Mouse (Mus musculus) telencephalon, adult 2 months (tissue): ENCODE results near the gene Emc3.

Experiments used
- DNase-seq: peaks from one replicate; pipeline ENCODE4 v3.0.0-alpha.2; 2011; ENCODE audit warnings: low read depth, low spot score

Emc3 gene

GRCm38 (mm10) chr6:113530932-113531839, at the start of gene Emc3, which contains the start of gene Fancd2:
TSS of gene Emc3 (minus strand) at chr6:113531652.
TSS of gene Fancd2 (plus strand) at chr6:113531682.
- DNase-seq: peak; percentile 58

GRCm38 (mm10) chr6:113579306-113579705, 47.9 kb upstream of the Emc3 start:
- DNase-seq: no peak

GRCm38 (mm10) chr6:113576044-113576443, 44.6 kb upstream of the Emc3 start:
- DNase-seq: peak; percentile 87

DNA sequence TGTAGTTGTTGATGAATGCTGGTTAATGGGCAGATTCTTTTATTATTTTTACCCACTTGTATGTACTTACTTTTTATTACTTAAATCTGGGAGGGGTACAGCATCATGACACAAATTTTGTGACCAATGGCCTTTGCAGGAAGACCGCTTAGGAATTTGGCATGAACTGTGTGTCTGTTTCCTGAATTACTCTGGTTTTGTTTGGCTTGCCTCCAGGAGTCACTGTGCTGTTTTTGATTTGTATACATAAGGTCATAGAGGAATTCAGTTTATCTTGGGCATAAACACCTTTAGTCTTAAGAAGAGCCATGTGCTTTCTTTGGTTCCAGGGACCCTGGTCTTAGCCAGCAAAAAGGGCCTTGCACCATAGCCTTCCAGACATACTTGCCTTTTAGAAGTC, 33.1 kb upstream of the Emc3 start:
- DNase-seq: no peak

- DNase-seq: peak; percentile 59
Observed at GRCm38 (mm10) chr6:113559736-113560135, 28.3 kb upstream of the Emc3 start.

GRCm38 (mm10) chr6:113543906-113544481, 12.5 kb upstream of the Emc3 start:
- DNase-seq: no peak

- DNase-seq: no peak
Observed at GRCm38 (mm10) chr6:113541610-113542009, 10.2 kb upstream of the Emc3 start.

DNA sequence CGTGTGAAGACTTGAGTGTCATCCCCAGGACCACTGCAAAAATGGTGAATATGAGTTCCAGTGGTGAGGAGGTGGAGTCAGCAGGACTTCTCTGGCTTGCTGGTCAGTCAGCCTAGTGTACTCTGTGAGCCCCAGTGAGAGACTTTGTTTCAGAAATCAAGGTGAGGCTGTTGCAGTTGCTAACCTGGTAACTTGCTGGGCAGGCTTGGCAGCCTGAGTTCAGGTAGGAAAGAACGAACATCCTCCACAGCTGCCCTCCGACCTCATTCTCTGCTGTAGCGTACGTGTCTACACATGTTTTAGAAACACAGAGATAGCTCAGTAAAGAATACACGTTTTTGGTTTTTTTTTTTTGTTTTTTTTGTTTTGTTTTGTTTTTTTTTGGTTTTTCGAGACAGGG, 3.4 kb upstream of the Emc3 start:
- no peak for DNase-seq

GRCm38 (mm10) chr6:113531840-113532404, 470 bp upstream of the Emc3 start:
- DNase-seq: no peak

DNA sequence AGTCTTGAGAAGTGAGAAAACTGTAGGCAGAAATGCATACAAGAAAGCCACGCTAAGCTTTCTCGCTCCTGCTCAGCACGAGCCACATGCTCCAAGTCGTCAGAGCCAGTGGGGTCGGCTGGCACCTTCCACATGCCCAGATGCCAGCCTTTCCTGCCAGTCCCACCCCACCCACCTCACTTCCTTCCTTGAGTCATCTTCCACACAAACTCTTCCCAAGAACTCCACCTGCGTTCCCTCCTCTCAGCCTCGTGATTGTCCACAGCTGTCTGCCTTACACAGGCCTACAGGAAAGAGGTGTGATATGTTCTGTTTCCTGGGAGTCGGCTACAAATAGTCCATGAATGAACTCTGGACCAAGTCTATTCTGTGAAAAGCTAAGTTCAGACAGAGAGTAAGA, 8.0 kb downstream of the Emc3 start:
- no peak for DNase-seq

GRCm38 (mm10) chr6:113522310-113522709, 9.1 kb downstream of the Emc3 start:
- DNase-seq: no peak

DNA sequence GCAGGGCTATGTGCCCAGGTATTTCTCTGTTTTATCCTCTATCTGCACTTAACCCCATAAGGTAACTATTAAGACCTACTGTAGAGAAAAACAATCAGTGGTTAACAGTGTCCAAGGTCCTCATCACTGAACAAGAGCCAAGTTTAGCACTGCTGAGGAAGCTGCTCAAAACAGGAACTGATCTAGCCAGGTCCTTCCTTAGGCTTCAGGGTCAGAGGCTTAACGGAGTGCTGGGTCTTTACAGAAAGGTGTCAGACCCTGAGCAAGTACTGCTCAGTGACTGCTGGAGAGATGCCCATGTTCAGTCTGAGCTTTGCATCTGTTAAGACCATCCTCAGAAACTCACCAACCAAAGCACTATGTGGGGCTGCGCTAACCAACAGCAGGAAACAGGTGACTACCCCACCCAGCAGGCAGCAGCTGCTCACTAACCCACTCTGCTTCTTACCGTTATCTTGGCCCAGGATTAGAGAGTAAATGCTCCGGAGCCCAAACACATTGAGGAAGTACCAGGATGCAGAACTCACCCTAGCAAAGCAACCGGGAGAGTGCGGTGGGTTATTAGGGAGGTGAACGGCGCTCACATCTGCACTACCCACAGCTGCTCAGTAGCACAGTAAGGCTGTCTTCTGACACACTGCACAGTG, 13.9 kb downstream of the Emc3 start:
- DNase-seq: no peak

GRCm38 (mm10) chr6:113514600-113514999, 16.9 kb downstream of the Emc3 start:
- no peak for DNase-seq

DNA sequence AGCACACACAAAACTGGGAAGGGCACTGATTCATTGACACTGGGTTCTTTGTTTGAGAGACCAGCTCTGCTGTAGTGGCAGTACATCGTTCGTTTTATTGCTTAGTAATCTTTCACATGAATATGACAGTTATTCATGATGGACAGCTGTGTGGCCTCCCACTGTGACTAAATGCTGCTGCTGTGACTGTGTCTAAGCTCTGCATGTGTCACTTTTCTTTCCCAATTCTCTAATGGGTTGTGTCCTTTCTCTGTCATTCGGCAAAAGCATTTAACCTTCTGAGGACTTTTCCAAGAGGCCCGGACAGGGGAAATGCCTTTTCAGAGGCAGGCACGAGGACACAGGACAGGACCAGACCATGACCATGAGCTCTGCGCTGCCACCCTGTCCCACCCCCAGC, 17.5 kb downstream of the Emc3 start:
- no peak for DNase-seq

GRCm38 (mm10) chr6:113508947-113509280, 22.5 kb downstream of the Emc3 start:
- DNase-seq: no peak

- DNase-seq: no peak
Observed at GRCm38 (mm10) chr6:113508272-113508946, 23.0 kb downstream of the Emc3 start.

GRCm38 (mm10) chr6:113507130-113507529, 24.3 kb downstream of the Emc3 start:
- DNase-seq: no peak

DNA sequence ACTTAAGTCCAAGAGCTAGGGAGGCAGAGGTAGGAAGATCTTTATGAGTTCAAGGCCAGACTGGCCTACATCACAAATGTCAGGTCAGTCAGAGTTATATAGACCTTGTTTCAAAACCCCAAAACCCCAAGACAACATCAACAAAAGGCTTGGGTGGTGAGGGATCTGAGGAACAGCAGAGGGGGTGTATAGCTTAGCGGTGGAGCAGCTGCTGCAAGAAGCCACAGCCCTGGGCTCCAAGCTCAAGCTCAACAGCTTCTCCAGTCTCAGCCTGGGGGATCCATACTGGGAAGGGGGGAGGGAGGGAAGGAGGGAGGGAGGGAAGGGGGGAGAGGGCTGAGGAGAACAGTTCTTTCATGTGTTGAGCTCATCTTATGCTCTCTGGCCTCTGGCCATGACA, 25.8 kb downstream of the Emc3 start:
- no peak for DNase-seq

GRCm38 (mm10) chr6:113502801-113503200, 28.7 kb downstream of the Emc3 start:
- no peak for DNase-seq

DNA sequence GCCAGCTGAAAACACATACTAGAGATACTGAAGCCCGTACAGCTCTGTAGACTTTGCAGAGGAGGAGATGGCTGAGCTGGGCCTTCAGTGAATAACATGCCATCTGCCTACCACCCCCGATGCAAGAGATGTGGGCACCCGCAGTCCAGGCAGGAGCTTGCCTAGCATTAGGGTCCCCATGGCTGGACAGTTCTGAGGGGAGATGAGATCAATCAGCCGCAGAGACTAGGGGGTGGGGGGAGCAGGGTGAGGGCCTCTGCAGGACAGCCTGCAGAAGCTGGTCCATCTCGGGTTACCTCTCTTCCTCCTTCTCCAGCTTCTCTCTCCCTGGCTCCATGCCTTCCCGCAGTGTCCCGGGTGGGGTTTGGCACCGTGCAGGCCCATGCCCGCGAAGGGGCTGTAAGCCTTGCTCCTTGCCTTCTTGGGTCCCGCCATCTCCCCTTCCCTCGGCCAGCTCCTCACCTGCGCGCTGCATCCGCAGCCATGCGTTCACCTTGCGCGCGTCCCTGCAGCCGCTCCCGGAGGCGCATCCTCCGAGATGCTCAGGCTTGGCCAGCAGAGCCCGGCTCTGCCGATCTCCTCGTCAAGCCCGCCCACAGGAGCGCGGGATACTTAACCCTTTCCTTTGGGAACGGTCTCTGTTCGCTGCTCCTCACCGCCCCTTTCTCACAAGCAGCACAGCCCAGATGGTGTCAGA, 29.9 kb downstream of the Emc3 start, which contains the start of gene Prrt3:
Gene Prrt3, minus strand, starts transcription at position 544 of the 697 bp plus-strand sequence.
- DNase-seq: peak; percentile 85

DNA sequence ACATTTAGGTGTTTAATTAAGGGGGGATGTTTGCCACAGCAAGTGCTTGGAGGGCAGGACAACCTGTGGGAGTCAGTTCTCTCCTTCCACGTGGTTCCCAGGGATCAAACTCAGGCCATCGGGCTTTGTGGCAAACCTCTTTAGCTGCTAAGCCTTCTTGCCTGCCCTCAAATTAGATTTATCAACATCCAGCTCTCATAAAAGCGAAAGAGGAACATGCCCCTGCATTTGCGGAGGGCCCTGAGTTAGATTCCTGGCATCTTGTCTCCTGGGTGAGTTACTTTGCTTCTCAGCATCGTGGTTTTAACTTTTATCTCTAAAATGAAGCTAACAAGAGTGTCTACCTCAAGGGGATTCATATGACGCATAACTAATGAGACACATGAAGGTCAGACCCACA, 32.1 kb downstream of the Emc3 start:
- no peak for DNase-seq
